8 mouse cellular contexts compared by ENCODE assay signal in genomic region chr5:98863891-98864290, GRCm38 (mm10). TPM values are rescaled to one million over a fixed set of nuclear protein-coding genes. Genes with fewer than 3 reads are reported as not detected.
DNase-seq lines count a peak whose midpoint lies in the region; ATAC-seq and TF ChIP-seq lines count a peak whose summit lies in the region.

No protein-coding gene starts in this region.

- H3K4me1 ChIP-seq in embryonic facial prominence, embryonic 12.5 days: no peaks in the 10 kb centered on the region
- H3K4me1 ChIP-seq in midbrain, embryonic 11.5 days (ENCODE audit: control insufficient read depth, insufficient read depth, low read length): peaks cover 2% of the 10 kb centered on the region; the same call in 1 of the 2 replicates

- H3K9me3 ChIP-seq in embryonic facial prominence, embryonic 12.5 days: no peaks in the 10 kb centered on the region
- H3K9me3 ChIP-seq in midbrain, embryonic 11.5 days (ENCODE audit: control insufficient read depth, low read length): no peaks in the 10 kb centered on the region

- in situ Hi-C loops in Patski (cut with MboI; ENCODE audit: low pct_unique_long_range_greater_than_20kb): loop anchor here (5.0 kb wide), 2 partner anchors 437 to 517 kb away; no protein-coding TSS in a partner anchor

- H3K9ac ChIP-seq in embryonic facial prominence, embryonic 12.5 days: no peak overlapping the region
- H3K9ac ChIP-seq in midbrain, embryonic 11.5 days (ENCODE audit: low read length): no peak overlapping the region

- DNase-seq in layer of hippocampus, adult 2 months (ENCODE audit: low spot score in 2 of 2): peak in 1 of 2 experiments; percentile 31
- no peak for DNase-seq in layer of hippocampus, postnatal 25 days (ENCODE audit: extremely low spot score in 1 of 2, low spot score in 1 of 2)
- peak; percentile 19 for DNase-seq in Patski (ENCODE audit: low read depth, low spot score)
- peak; percentile 52 for DNase-seq in hindlimb bud, embryonic 11.5 days (ENCODE audit: extremely low spot score, low read depth, low spot score)
- DNase-seq in midbrain, embryonic 11.5 days (ENCODE audit: low spot score, missing footprints): peak; percentile 90

- CTCF ChIA-PET in Patski (lab: Charles Lee): interaction anchor here (0.6 to 13.8 kb wide), 24 partner anchors 9 to 518 kb away, joined by 3 to 216 read pairs (median 4); partner anchors contain the start of gene Bmp3

- H3K36me3 ChIP-seq in embryonic facial prominence, embryonic 12.5 days: no peaks in the 10 kb centered on the region
- H3K36me3 ChIP-seq in midbrain, embryonic 11.5 days (ENCODE audit: control insufficient read depth, insufficient read depth, low read length): no peaks in the 10 kb centered on the region

- no peak for ATAC-seq in Patski
- ATAC-seq in embryonic facial prominence, embryonic 12.5 days (ENCODE audit: insufficient number of reproducible peaks, insufficient read depth, low FRiP score, low TSS enrichment): no peak
- no peak for ATAC-seq in midbrain, embryonic 11.5 days (ENCODE audit: low FRiP score)
- no peak for ATAC-seq in inflammation-experienced regulatory T-cells, adult 6 months
- no peak for ATAC-seq in monocyte, adult 5-6 weeks (replicated peaks; ENCODE audit: insufficient number of reproducible peaks, low FRiP score, low TSS enrichment, poor library complexity, severe bottlenecking)

- H3K27ac ChIP-seq in layer of hippocampus, adult 2 months: no peak overlapping the region
- H3K27ac ChIP-seq in embryonic facial prominence, embryonic 12.5 days: no peak overlapping the region
- no peak overlapping the region for H3K27ac ChIP-seq in midbrain, embryonic 11.5 days (ENCODE audit: low read depth, low read length)

- H3K4me2 ChIP-seq in embryonic facial prominence, embryonic 12.5 days (replicated peaks): 0 out of 2 replicates have a peak overlapping the region, but pooled peaks have one; percentile 15
- H3K4me2 ChIP-seq in midbrain, embryonic 11.5 days: 0 out of 2 replicates have a peak overlapping the region, but pooled peaks have one; percentile 17

- POLR2A ChIA-PET in Patski (lab: Charles Lee): interaction anchor here (0.5 to 2.0 kb wide), 5 partner anchors 9 to 514 kb away, joined by 3 to 9 read pairs (median 4); no protein-coding TSS in a partner anchor

- TF ChIP-seq CTCF in layer of hippocampus, adult 2 months (conservative IDR thresholded peaks at IDR 0.05): peak; percentile 78
- peak; percentile 61 for TF ChIP-seq CTCF in Patski (IDR thresholded peaks at IDR 0.05)

- no peaks in the 10 kb centered on the region for H3K27me3 ChIP-seq in Patski
- peaks cover 3% of the 10 kb centered on the region; the same call in 1 of the 2 replicates for H3K27me3 ChIP-seq in embryonic facial prominence, embryonic 12.5 days
- no peaks in the 10 kb centered on the region; the same call in 1 of the 2 replicates for H3K27me3 ChIP-seq in midbrain, embryonic 11.5 days (ENCODE audit: control insufficient read depth, insufficient read depth, low read length)

- H3K4me3 ChIP-seq in layer of hippocampus, adult 2 months: no peak overlapping the region; the same call in 1 of the 2 replicates
- H3K4me3 ChIP-seq in embryonic facial prominence, embryonic 12.5 days: no peak overlapping the region
- H3K4me3 ChIP-seq in midbrain, embryonic 11.5 days (ENCODE audit: low read depth, low read length): no peak overlapping the region

- WGBS in embryonic facial prominence, embryonic 12.5 days: 2% methylated on average over 6 of the region's 6 CpGs
- 6% methylated on average over 6 of the region's 6 CpGs for WGBS in midbrain, embryonic 11.5 days

RNA-seq across cellular contexts. Expression of gene Bmp3, which starts 9.7 kb away (rescaled TPM):
- total RNA-seq in layer of hippocampus, adult 2 months (2021): 1 to 10 TPM; 2.9 to 3.3 TPM
- 1 to 10 TPM; 3.6 to 3.7 TPM for total RNA-seq in layer of hippocampus, postnatal 25 days (2021)
- polyA plus RNA-seq in Patski (2021): 1.8 TPM
- polyA plus RNA-seq in embryonic facial prominence, embryonic 12.5 days (2016; fragmentation: Nextera tagmentation; extraction: Ambion mirVana): 3.4 and 4.3 TPM in 2 replicates
- 0.67 and 0.81 TPM in 2 replicates for polyA plus RNA-seq in midbrain, embryonic 11.5 days (2014; fragmentation: Nextera tagmentation; extraction: Ambion mirVana)
- under 1 TPM in 1 of 3 experiments, not detected in 2; 0.08 TPM for polyA plus RNA-seq in inflammation-experienced regulatory T-cells, adult 6 months (2017; shearing (Covaris generic))
- total RNA-seq in monocyte, adult 5-6 weeks (2017): not detected in 3 replicates

Comparison
In these comparisons a context has a peak if more than half of its experiments do, and no peak if none do; other contexts are left out.
1. DNase-seq: peak in Patski (single experiment), hindlimb bud, embryonic 11.5 days (single experiment) and midbrain, embryonic 11.5 days (single experiment); none in layer of hippocampus, postnatal 25 days (0 of 2).